Mouse (Mus musculus) left cerebral cortex, adult 11 months (tissue): ENCODE data around the gene Ywhag.

Experiments used
- DNase-seq: peaks from one replicate; pipeline ENCODE4 v3.0.0; 2022; ENCODE audit warnings: low spot score

The Ywhag gene

GRCm38 (mm10) chr5:135887675-135888102 is 46.7 kb downstream of the Ywhag start, which contains the start of gene Hspb1:
Hspb1 (plus strand) TSS chr5:135887919.
- DNase-seq: no peak

DNA sequence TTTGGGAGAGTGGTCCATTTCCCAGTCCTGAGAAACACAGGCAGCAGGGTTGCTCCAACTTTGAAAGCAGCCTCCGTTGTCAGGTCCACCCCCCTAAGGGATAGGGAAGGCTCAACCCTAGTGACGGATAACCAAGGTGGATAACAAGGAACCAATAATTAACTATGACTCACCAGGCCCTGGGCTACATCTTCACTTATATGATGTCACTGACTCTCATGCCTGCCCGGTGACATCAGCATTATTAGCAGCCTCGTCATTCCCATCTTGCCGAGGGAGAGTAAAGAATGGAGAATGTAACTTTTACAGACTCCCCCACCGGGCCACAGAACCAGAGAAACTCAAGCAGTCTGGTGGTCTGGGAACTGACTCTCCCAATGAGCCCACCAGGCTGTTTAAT is 49.8 kb downstream of the Ywhag start:
- no peak for DNase-seq

- no peak for DNase-seq
Measured at GRCm38 (mm10) chr5:135879449-135880158, 54.8 kb downstream of the Ywhag start.

GRCm38 (mm10) chr5:135877831-135878231 is 56.6 kb downstream of the Ywhag start:
- no peak for DNase-seq

- DNase-seq: no peak
Measured at GRCm38 (mm10) chr5:135877180-135877579, 57.2 kb downstream of the Ywhag start.

DNA sequence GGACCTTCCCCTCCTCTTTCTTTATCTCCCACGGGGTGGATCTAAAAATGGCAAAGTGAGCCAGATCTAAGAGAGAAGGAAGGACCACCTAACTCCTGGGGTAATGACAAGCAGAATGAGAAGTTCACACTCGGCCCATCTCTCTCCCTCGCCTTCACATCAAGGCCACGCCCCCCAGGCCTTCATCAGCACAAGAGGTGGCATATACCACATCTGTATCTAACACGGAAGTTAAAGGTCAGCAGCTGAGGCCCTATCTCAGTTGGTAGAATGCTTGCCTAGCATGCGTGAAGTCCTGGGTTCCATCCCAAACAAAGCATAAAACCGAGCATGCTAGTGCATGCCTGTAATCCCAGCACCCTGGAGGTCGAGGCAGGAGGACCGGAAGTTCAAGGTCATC is 60.7 kb downstream of the Ywhag start:
- no peak for DNase-seq

- no peak for DNase-seq
Measured at GRCm38 (mm10) chr5:135872996-135873395, 61.4 kb downstream of the Ywhag start.

DNA sequence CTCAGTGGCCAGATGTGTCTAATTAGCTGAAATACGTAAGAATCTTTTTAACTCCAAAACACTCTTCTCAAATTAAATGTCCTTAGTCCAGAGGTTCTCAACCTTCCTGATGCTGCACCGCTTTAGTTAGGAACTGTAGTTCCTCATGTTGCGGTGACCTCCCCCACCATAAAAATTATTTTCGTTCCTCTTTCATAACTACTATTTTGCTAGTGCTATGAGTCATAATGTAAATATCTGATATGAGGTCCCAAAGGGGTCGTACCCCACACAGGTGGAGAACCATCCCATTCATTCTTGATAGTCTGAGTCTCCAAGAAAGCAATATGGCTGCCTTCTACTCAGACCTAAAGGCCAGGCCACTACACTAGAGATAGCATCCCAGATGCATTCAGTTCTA is 63.9 kb downstream of the Ywhag start:
- no peak for DNase-seq

DNA sequence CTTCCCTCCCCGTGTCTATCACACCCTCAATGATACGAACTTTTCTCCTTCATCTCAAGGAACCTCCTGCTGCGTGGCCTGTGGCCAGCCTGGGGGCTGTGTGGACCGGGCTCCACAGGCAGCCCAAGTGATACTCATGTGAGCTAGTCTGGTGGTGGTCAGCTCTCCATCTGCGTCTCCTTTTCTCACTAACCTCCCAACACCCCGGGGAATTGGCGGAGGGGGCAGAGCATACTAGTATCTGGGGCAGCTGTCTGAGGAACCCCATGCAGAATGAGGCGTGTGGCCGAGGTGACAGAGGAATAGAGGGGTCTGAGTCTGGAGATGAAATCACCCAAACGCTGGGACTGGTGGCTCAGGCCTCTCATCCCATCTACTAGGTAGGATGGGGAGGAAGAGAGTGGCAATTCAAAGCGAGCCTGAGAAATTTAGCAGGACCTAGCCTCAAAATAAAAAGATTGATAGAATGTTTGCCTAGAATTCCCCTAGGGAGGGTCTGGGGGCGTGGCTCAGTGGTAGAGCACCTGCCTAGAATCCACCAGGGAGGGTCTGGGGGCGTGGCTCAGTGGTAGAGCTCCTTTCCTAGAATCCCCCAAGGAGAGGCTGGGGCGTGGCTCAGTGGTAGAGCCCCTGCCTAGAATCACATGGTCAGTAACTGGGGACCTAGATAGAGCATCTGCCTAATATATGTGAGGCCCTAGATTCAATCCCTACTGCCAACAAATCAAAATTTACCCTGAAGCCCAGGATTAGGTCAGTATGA is 64.6 kb downstream of the Ywhag start:
- no peak for DNase-seq

GRCm38 (mm10) chr5:135868653-135869052 is 65.8 kb downstream of the Ywhag start:
- DNase-seq: no peak

DNA sequence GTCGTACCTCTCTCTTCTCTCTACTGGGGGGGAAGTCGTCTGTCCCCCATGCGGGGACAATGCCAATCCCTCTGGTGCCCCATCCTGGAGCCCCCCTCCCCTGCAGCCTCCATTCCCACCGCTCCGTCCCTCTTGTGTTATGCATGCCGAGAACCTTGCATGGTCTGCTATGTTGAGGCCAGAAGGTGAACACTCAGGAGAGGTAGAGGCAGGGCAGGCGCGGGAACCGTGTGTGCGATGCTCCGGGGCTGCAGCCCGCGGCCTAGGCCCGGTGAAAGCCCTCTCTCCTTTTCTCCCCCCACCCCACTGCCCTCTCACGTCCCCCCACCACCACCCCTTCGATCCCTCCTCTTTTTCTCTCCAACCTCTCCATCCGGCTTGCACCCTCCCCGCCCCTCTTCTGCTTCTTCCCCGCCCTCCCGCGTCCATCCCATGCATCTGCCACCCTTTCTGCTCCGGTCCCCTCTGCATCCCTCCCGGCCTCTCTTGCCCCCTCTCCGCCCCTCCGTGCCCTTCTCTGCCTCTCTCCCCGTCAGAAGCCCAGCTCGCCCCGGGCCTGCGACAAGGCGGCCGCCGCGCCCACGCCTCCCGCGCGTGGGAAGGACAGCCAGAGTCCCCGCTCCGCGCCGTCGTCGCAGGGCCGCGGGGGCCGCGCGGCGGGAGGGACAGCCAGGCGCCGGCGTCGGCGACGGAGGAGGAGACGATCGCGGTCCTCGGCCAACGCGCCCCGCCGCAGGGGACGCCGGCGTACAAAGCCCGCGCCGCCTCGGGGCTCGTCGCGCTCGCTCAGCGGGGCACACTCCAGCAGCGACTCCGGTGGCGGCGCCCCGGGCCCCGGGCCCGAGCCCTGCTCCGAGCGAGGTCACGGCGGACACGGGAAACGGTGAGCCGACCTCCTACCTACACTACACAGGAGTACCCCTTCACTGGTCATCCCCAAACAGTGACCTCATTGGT is 66.5 kb downstream of the Ywhag start:
- DNase-seq: no peak

GRCm38 (mm10) chr5:135866662-135867061 is 67.8 kb downstream of the Ywhag start:
- no peak for DNase-seq
